Mouse (Mus musculus) C3H10T1/2 (cell line): Measurements from ENCODE around the gene Prl8a8. TPM values are rescaled to one million over a fixed set of nuclear protein-coding genes. Genes with fewer than 3 reads are reported as not detected.

Experiments
- polyA plus RNA-seq, 2 experiments: library from polyadenylated mRNA; unstranded; fragments of >200 nt; fragmentation: generic; extraction: Trizol; gene quantifications; one replicate each; pipeline ENCODE4 v1.2.1; 2012; ENCODE audit warnings: missing spikeins in 2 of 2

Gene Prl8a8
- polyA plus RNA-seq = not detected

GRCm38 (mm10) chr13:27513117-27513516 lies at the start of gene Prl8a8:
TSS of gene Prl8a8 (minus strand) at chr13:27513217.

Other genes with a start within 250 kb of the Prl8a8 start
- not detected for gene Prl6a1, start 200.6 kb downstream of the Prl8a8 start, polyA plus RNA-seq
- gene Prl8a2, start 167.5 kb downstream of the Prl8a8 start, polyA plus RNA-seq = not detected
- gene Prl2b1, start 122.4 kb downstream of the Prl8a8 start, polyA plus RNA-seq = not detected
- not detected for gene Prl8a6, start 74.5 kb downstream of the Prl8a8 start, polyA plus RNA-seq
- gene Prl8a9, start 51.4 kb upstream of the Prl8a8 start, polyA plus RNA-seq = not detected
- gene Prl8a1, start 69.0 kb upstream of the Prl8a8 start, polyA plus RNA-seq = not detected
- not detected for gene Prl7b1, start 97.4 kb upstream of the Prl8a8 start, polyA plus RNA-seq
- gene Prl7a1, start 129.3 kb upstream of the Prl8a8 start, polyA plus RNA-seq = not detected
- gene Prl7a2, start 154.8 kb upstream of the Prl8a8 start, polyA plus RNA-seq = not detected
- not detected for gene Prl7d1, start 203.5 kb upstream of the Prl8a8 start, polyA plus RNA-seq